Mouse (Mus musculus) forebrain, embryonic 15.5 days (tissue): ENCODE results near the gene Pfkfb1. TPM values are rescaled to one million over a fixed set of nuclear protein-coding genes. Genes with fewer than 3 reads are reported as not detected.

Source experiments
- ATAC-seq: fragments of 200-750 bp; cut with Nextera tagmentation; replicated peaks from 2 replicates; pipeline ENCODE4 v1.8.0; 2017; ENCODE audit warnings: mild to moderate bottlenecking, moderate TSS enrichment, moderate library complexity
- H3K27ac ChIP-seq: fragments of 300-500 bp; sonication (generic); replicated peaks from 2 replicates; pipeline ENCODE4 v1.5.1; 2015; ENCODE audit warnings: mild to moderate bottlenecking, inconsistent platforms
- H3K27me3 ChIP-seq: fragments of 300-500 bp; sonication (generic); 2 replicates; pipeline ENCODE4 v1.6.1; 2015; ENCODE audit warnings: inconsistent platforms
- H3K36me3 ChIP-seq: fragments of 300-500 bp; sonication (generic); 2 replicates; pipeline ENCODE4 v1.6.1; 2015; ENCODE audit warnings: mild to moderate bottlenecking, inconsistent platforms
- H3K4me1 ChIP-seq: fragments of 300-500 bp; sonication (generic); 2 replicates; pipeline ENCODE4 v1.6.1; 2015; ENCODE audit warnings: inconsistent platforms
- H3K4me2 ChIP-seq: fragments of 300-500 bp; sonication (generic); replicated peaks from 2 replicates; pipeline ENCODE4 v1.6.1; 2015; ENCODE audit warnings: mild to moderate bottlenecking, inconsistent platforms
- H3K4me3 ChIP-seq: fragments of 300-500 bp; sonication (generic); 2 replicates; pipeline ENCODE4 v1.5.1; 2015; ENCODE audit warnings: mild to moderate bottlenecking, inconsistent platforms
- H3K9ac ChIP-seq: fragments of 300-500 bp; sonication (generic); replicated peaks from 2 replicates; pipeline ENCODE4 v1.6.1; 2015; ENCODE audit warnings: mild to moderate bottlenecking, inconsistent platforms
- H3K9me3 ChIP-seq: fragments of 300-500 bp; sonication (generic); 2 replicates; pipeline ENCODE4 v1.6.1; 2016; ENCODE audit warnings: inconsistent platforms
- WGBS: fragments of 180-500 bp; shearing (Covaris S2); methylation state at CpG from one replicate; pipeline ENCODE4 v1.1.7; 2015; ENCODE audit warnings: mixed read lengths; 5-methylcytosine and 5-hydroxymethylcytosine counted together
- polyA plus RNA-seq: library from polyadenylated mRNA; unstranded; fragments of >200 nt; fragmentation: Nextera tagmentation; extraction: Ambion mirVana; gene quantifications from 2 replicates; pipeline ENCODE4 v1.2.1, GENCODE M21; 2015

The Pfkfb1 gene
- polyA plus RNA-seq, 1 experiment from 2014 or later, result 3.9 TPM

DNA sequence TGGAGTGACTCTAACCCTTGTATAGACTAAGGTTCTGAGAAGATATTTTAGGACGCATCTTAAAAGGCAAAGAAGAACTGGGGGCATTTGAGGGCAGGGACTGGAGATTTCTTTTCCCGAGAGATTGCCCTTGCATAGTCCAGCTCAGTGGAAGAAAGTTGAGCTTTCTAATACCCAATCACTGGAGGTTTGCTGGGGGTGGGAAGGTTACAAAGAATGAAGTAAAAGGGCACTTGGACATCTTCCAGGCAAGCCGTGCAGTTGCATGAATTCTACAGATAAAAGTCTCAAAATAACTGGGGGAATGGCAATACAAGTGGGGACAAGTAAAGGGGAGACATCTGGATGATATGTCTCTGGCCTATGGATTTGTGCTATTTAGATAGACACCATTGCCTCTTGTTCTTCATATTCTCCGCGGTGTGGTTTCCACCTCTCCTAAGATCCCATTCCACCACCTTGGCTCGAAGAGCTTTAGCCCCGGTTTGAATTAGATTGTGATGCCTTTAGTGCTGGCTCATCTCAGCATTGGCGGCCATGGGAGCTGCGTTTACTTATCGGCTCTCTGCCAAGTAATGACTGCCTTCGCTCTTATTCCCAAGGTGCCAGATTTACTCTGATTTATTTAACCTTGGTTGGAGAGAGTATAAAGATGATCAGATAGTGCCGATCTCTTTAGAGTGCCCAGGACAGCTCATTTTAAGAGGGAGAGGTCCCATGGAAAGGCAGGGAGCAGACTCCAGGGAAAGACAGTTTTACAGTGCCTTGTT lies 5.4 kb downstream of the Pfkfb1 start:
- H3K4me3 ChIP-seq, result no peak overlapping the region
- H3K4me1 ChIP-seq, result no peaks in the 10 kb centered on the region
- H3K9me3 ChIP-seq, result no peaks in the 10 kb centered on the region
- no peak overlapping the region for H3K4me2 ChIP-seq
- no peaks in the 10 kb centered on the region for H3K27me3 ChIP-seq
- H3K9ac ChIP-seq, result no peak overlapping the region
- H3K27ac ChIP-seq, result no peak overlapping the region
- WGBS, result 87% methylated on average over 12 of the region's 12 CpGs
- no peak for ATAC-seq
- H3K36me3 ChIP-seq, result no peaks in the 10 kb centered on the region

DNA sequence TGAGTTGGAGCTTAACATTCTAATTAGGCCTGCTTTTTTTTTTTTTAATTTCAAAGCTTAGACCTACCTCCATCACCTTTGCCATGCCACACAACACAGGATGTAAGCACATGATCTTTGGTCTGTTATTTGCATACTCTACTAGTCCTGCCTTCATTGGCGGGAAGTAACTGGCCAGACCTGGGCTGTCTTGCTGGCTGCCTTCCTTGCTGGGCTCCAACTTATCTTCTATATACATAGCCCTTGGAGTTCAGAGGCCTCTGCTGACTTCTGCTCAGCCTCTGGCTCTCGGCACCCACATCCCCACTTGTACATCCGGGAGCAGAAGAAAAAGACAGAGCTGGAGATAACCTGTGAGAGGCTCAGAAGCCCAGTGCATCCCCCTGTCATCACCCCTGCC lies 6.1 kb downstream of the Pfkfb1 start:
- Histone ChIP-seq H3K4me2 (no peak overlapping the region), H3K27ac (no peak overlapping the region), H3K27me3 (no peaks in the 10 kb centered on the region), H3K4me3 (no peak overlapping the region), H3K9ac (no peak overlapping the region), H3K36me3 (no peaks in the 10 kb centered on the region), H3K9me3 (no peaks in the 10 kb centered on the region), H3K4me1 (no peaks in the 10 kb centered on the region)
- 97% methylated on average over 3 of the region's 3 CpGs for WGBS
- no peak for ATAC-seq

DNA sequence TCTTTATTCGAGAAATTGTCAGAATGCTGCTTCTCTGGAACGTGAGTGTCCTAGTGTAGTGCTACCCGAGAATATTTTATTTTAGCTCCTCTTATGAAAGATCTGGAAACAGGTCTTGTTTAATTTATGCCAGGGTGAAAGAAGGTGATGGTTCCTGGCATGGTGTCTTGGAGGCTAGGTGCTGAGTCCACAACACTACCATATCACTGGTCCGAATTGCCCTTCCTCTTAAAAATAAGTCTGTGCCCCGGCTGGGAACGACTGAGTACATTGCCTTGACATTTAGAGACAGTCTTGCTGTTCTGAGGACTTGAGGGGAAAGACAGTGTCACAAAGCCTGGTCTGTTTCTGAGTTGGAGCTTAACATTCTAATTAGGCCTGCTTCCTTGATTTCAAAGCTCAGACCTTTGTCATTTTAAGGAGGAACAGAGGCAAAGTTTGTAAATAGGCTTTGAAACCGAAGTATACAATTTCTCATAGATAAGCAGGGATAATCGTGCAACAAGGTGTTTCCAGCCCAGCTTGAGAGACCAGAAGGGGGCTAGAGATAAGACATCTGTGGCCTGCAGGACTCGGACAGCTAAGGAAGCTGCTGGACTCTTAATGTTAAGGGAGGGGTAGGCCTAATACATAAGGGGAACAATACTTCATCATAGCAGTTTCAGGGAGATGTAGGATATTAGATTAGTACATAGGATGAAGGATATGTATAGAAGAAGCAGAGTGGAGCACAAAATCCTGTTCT lies 7.2 kb downstream of the Pfkfb1 start:
- no peaks in the 10 kb centered on the region for H3K4me1 ChIP-seq
- WGBS, result 76% methylated on average over 9 of the region's 9 CpGs
- no peak overlapping the region for H3K4me3 ChIP-seq
- no peaks in the 10 kb centered on the region for H3K9me3 ChIP-seq
- no peak overlapping the region for H3K4me2 ChIP-seq
- no peak overlapping the region for H3K27ac ChIP-seq
- H3K36me3 ChIP-seq, result no peaks in the 10 kb centered on the region
- ATAC-seq, result no peak
- H3K9ac ChIP-seq, result no peak overlapping the region
- H3K27me3 ChIP-seq, result no peaks in the 10 kb centered on the region

DNA sequence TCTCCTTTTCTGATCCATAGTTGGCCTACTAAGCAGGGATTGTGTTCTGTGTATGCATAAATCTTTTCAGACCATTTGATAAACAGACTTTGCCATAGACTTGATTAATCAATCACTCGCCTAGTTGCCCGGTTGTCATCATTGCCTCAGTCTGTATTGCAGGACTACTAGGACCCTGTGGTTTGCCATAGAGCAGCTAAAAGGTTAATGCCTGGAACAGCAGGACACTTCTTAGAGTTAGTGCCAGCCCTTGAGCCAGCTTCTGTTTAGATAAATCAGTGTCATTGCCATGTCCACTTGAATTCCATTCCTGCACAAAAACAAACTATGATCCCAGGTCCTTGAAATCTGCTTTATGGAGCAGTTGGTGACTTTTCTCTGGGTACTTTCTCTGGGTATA lies 10.9 kb downstream of the Pfkfb1 start:
- Histone ChIP-seq H3K27me3 (no peaks in the 10 kb centered on the region), H3K4me1 (no peaks in the 10 kb centered on the region), H3K9me3 (no peaks in the 10 kb centered on the region), H3K4me2 (no peak overlapping the region), H3K4me3 (no peak overlapping the region), H3K9ac (no peak overlapping the region), H3K36me3 (no peaks in the 10 kb centered on the region), H3K27ac (no peak overlapping the region)
- ATAC-seq, result no peak
- WGBS, result 71% methylated on average over 2 of the region's 2 CpGs

DNA sequence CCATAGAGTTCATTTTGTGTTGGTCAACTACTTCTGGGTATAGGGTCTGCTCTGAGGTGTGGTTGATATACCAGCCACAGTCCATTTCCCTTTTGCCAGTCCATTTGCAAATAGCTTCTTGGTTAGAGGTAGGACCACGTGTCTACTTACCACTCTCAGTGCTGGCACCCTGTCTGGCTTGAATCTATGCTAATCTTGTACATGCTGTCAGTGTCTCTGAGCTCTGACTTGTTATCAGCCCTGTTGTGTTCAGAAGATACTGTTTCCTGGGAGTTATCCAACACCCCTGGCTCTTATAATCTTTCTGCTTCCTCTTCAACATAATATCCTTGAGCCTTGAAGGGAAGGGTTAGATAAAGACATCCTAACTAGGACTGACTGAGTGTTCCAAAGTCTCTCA lies 48.4 kb downstream of the Pfkfb1 start:
- Histone ChIP-seq H3K27ac (no peak overlapping the region), H3K27me3 (no peaks in the 10 kb centered on the region), H3K36me3 (no peaks in the 10 kb centered on the region), H3K4me3 (no peak overlapping the region), H3K4me2 (no peak overlapping the region), H3K9ac (no peak overlapping the region), H3K9me3 (no peaks in the 10 kb centered on the region), H3K4me1 (no peaks in the 10 kb centered on the region)
- WGBS, result 75% methylated on average over 1 of the region's 1 CpGs
- no peak for ATAC-seq

DNA sequence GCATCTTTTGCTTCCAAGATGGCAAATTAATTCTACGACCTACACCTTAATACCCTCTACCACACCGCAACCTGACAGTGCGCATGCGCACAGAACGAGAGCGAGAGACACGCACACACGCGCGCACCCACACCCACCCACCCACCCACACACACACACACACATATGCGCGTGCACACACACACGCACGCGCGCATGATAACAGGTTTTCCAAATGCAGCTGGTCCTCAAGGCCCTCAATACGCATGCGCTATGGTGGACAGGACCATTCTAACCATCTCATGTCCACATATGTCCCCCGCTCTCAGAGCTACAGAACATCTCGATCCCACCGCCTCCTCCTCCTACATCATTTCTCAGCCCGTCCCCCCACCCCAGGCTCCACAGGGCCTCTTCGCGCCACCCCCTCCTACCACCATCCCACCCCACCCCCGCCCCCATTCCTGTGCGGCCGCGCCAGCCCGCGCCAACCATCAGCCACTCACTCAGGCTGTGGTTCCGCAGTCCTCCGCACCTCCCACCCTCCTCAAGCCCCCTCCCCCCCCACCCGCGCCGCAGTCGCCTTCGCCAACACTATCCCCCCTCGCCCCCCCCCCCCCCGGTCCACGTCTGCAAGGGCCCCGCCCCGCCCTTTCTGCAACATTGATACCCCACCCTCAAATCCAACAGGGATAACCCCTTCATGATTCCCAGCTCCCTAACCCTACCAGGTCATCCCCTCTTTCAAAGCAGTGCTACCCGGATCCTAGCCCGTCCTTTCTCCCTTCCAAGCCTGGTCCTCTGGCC lies 68.3 kb downstream of the Pfkfb1 start:
- Histone ChIP-seq H3K4me3 (peak overlapping the region; percentile 64), H3K4me2 (peak overlapping the region; percentile 38), H3K27me3 (no peaks in the 10 kb centered on the region), H3K27ac (peak overlapping the region; percentile 75), H3K4me1 (peaks cover 4% of the 10 kb centered on the region; the same call in 1 of the 2 replicates), H3K9me3 (no peaks in the 10 kb centered on the region), H3K9ac (peak overlapping the region; percentile 64), H3K36me3 (0 out of 2 replicates have a peak, but pooled peaks cover 3% of the 10 kb centered on the region)
- peak; percentile 76 for ATAC-seq
- 33% methylated on average over 33 of the region's 44 CpGs for WGBS

DNA sequence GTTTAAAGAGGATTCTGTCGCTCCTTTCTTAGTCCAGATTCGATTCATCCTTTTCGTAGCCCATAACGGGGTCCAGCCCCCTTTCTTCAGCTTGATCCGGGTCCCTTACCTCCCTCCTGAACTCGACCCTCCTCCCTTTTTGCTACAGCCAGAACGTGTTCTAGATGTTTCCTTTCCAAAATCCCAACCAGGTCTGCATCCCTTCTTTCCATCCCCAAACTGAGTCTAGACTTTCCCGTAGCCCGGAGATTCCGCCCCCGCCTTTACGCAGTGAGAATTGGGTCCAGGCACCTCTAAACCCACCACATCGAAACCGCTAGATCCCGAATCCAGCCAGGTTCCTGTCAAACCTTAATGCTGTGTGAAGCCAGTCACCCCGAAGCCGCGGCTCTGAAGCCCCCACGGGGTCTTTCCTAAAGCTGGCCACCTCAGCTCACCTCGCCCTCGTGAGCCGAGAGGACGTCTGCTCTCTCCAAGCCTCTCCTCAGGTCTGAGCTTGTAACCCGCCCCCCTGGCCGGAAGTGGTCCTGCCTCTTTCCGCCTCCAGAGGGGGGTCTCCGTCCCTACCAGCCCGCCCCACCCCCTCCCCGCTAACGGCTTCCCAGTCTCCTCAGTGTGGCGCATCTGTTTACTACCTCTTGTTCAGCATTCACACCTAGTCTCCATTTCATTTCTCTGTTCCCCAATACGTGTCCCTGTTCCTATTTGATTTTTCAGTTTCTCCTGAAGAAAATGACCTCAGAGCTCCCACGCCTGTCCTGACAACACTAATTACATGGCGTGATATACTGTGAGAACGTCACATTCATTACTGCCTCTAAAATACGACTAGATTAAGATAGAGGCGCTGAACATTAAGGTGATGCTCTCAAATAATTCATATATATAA lies 69.1 kb downstream of the Pfkfb1 start, which contains the start of gene Tro:
Tro (minus strand) TSS at position 676 of the 889 bp plus-strand sequence.
- peak within 1 kb of the TSS; percentile 75 for H3K27ac ChIP-seq
- no peaks in the 10 kb centered on the region for H3K27me3 ChIP-seq
- peaks cover 4% of the 10 kb centered on the region; the same call in 1 of the 2 replicates for H3K4me1 ChIP-seq
- no peaks in the 10 kb centered on the region for H3K9me3 ChIP-seq
- H3K9ac ChIP-seq, result peak within 1 kb of the TSS; percentile 64
- ATAC-seq, result peak; percentile 92
- H3K36me3 ChIP-seq, result 0 out of 2 replicates have a peak, but pooled peaks cover 3% of the 10 kb centered on the region
- peak within 1 kb of the TSS; percentile 64 for H3K4me3 ChIP-seq
- WGBS, result 26% methylated on average over 37 of the region's 37 CpGs
- peak within 1 kb of the TSS; percentile 38 for H3K4me2 ChIP-seq

DNA sequence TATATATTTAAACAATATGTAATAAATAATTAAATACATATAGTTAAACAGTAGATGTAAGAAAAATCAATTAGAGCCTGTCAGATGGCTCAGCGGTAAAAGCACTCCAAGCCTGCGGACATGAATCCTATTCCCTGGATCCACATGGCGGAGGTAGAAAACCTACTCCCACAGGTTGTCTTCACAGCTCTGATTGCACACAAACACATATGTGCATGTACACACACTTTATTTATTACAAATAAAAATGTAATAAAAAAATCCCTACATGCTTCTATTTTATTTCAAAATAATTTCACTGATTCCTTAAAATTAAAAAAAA lies 69.7 kb downstream of the Pfkfb1 start:
- Histone ChIP-seq H3K27me3 (no peaks in the 10 kb centered on the region), H3K4me2 (peak overlapping the region; percentile 38), H3K9ac (no peak overlapping the region), H3K36me3 (0 out of 2 replicates have a peak, but pooled peaks cover 1% of the 10 kb centered on the region), H3K4me1 (peaks cover 4% of the 10 kb centered on the region; the same call in 1 of the 2 replicates), H3K9me3 (no peaks in the 10 kb centered on the region), H3K4me3 (peak overlapping the region; percentile 64), H3K27ac (peak overlapping the region; percentile 75)
- 29% methylated on average over 3 of the region's 3 CpGs for WGBS
- 0 out of 2 replicates have a peak, but pooled peaks have one; percentile 27 for ATAC-seq

DNA sequence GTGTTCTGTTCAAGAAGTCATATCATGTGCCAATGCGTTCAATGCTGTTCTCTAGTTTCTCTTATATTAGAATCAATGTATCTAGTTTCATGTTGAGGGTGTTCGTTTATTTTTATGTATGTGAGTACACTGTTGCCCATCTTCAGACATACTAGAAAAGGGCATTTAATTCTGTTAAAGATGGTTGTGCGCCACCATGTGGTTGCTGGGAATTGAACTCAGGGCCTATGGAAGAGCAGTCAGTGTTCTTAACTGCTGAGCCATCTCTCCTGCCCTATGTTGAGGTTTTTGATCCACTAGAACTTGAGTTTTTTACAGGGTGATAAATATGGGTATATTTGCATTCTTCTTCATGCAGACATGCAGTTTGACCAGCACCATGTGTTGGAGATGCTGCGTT lies 74.8 kb downstream of the Pfkfb1 start:
- Histone ChIP-seq H3K36me3 (no peaks in the 10 kb centered on the region), H3K4me2 (no peak overlapping the region), H3K9me3 (no peaks in the 10 kb centered on the region), H3K4me3 (no peak overlapping the region), H3K27me3 (no peaks in the 10 kb centered on the region), H3K27ac (no peak overlapping the region), H3K4me1 (no peaks in the 10 kb centered on the region), H3K9ac (no peak overlapping the region)
- no peak for ATAC-seq
- 42% methylated on average over 4 of the region's 4 CpGs for WGBS

DNA sequence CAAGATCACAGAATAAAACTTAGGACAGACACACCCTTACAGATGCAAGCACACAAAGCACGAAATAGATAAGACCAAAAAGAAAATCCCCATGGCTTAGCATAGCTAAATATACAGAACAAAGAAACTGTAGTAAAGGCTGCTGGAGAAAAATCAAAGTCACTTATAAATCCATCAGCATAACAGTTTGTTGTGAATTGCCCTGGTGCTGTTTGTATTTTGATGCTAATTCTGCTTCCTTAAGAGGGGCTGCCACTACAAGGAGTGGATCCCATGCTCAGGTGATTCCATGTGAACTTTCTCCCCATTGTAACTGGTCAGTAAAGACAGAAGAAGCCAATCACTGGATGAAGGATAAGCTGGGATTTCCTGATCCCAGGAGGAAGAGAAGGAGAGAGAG lies 89.5 kb downstream of the Pfkfb1 start:
- no peaks in the 10 kb centered on the region for H3K4me1 ChIP-seq
- ATAC-seq, result no peak
- no peak overlapping the region for H3K4me3 ChIP-seq
- H3K9me3 ChIP-seq, result no peaks in the 10 kb centered on the region
- no peak overlapping the region for H3K27ac ChIP-seq
- H3K27me3 ChIP-seq, result no peaks in the 10 kb centered on the region
- H3K9ac ChIP-seq, result no peak overlapping the region
- no peak overlapping the region for H3K4me2 ChIP-seq
- no peaks in the 10 kb centered on the region for H3K36me3 ChIP-seq
- 58% methylated on average over 1 of the region's 1 CpGs for WGBS
